Comparison of ENCODE assay signal across 22 mouse cellular contexts in genomic region chr12:14204491-14204890, GRCm38 (mm10). TPM values are rescaled to one million over a fixed set of nuclear protein-coding genes. Genes with fewer than 3 reads are reported as not detected.
"Had no signal": no experiment of that assay in that cellular context is flagged by ENCODE, and none has a peak within 500 bp of the region (broad histone marks: within the 10 kb centered on the region; RNA-seq: fewer than 3 reads in every experiment).

No protein-coding gene starts in this region.

- H3K36me3 ChIP-seq: liver, embryonic 13.5 days; liver, embryonic 15.5 days; lung, embryonic 15.5 days; neural tube, embryonic 12.5 days had no signal

- H3K9ac ChIP-seq: liver, embryonic 13.5 days; liver, embryonic 15.5 days; liver, postnatal 0 days; lung, embryonic 15.5 days; neural tube, embryonic 12.5 days had no signal

- H3K4me2 ChIP-seq: liver, embryonic 11.5 days; liver, embryonic 13.5 days; liver, embryonic 15.5 days; lung, embryonic 15.5 days; neural tube, embryonic 12.5 days had no signal

- H3K9me3 ChIP-seq: liver, embryonic 13.5 days; liver, embryonic 15.5 days; lung, embryonic 15.5 days; megakaryocyte, embryonic 14.5 days; neural tube, embryonic 12.5 days had no signal

- H3K27ac ChIP-seq: liver, embryonic 13.5 days; liver, embryonic 15.5 days; lung, embryonic 15.5 days; macrophage; neural tube, embryonic 12.5 days had no signal

- H3K4me3 ChIP-seq: liver, embryonic 13.5 days; liver, embryonic 15.5 days; lung, embryonic 15.5 days; megakaryocyte, embryonic 14.5 days; myocyte; neural tube, embryonic 12.5 days had no signal

- H3K4me1 ChIP-seq: liver, embryonic 13.5 days; liver, embryonic 15.5 days; lung, embryonic 15.5 days; megakaryocyte, embryonic 14.5 days; neural tube, embryonic 12.5 days had no signal

- H3K27me3 ChIP-seq: liver, embryonic 13.5 days; liver, embryonic 15.5 days; lung, embryonic 15.5 days; megakaryocyte, embryonic 14.5 days; neural tube, embryonic 12.5 days had no signal

- DNase-seq: liver; liver, embryonic 13.5 days; liver, postnatal 0 days; lung, adult 2 months; lung, postnatal 14 days; lung, postnatal 36 days; right cerebral cortex, adult 18-20 months; right cerebral cortex, postnatal 25 days; right cerebral cortex, postnatal 4 days; spleen, adult 18-20 months; thymus, adult 18-20 months; thymus, postnatal 14 days; thymus, postnatal 36 days had no signal

- ATAC-seq: liver, postnatal 0 days; lung, postnatal 0 days had no signal

RNA-seq across cellular contexts. Expression of gene Fam84a, which starts 52.6 kb away (rescaled TPM):
- total RNA-seq: megakaryocyte progenitor cell, adult 5-6 weeks had no signal
- polyA plus RNA-seq: macrophage had no signal
